Mouse (Mus musculus) lung, embryonic 16.5 days (tissue): ENCODE data around the gene Cldn10. TPM values are rescaled to one million over a fixed set of nuclear protein-coding genes. Genes with fewer than 3 reads are reported as not detected.

Experiments
- ATAC-seq: fragments of 200-750 bp; cut with Nextera tagmentation; 2 replicates; pipeline ENCODE4 v1.8.0; 2017; ENCODE audit warnings: low read depth, mild to moderate bottlenecking, moderate library complexity
- H3K27ac ChIP-seq: fragments of 300-500 bp; sonication (generic); 2 replicates; pipeline ENCODE4 v1.5.1; 2014; ENCODE audit warnings: mild to moderate bottlenecking, control low read depth, low read length
- H3K27me3 ChIP-seq: fragments of 300-500 bp; sonication (generic); 2 replicates; pipeline ENCODE4 v1.6.1; 2014; ENCODE audit warnings: low read depth, low read length, mixed read lengths; ENCODE audit not compliant: control insufficient read depth, insufficient read depth
- H3K36me3 ChIP-seq: fragments of 300-500 bp; sonication (generic); 2 replicates; pipeline ENCODE4 v1.6.1; 2014; ENCODE audit warnings: low read length; ENCODE audit not compliant: control insufficient read depth, insufficient read depth
- H3K4me1 ChIP-seq: fragments of 300-500 bp; sonication (generic); replicated peaks from 2 replicates; pipeline ENCODE4 v1.6.1; 2014; ENCODE audit warnings: low read length, mixed read lengths; ENCODE audit not compliant: control insufficient read depth, insufficient read depth
- H3K4me2 ChIP-seq: fragments of 300-500 bp; sonication (generic); 2 replicates; pipeline ENCODE4 v1.6.1; 2014; ENCODE audit warnings: low read depth, low read length, control low read depth
- H3K4me3 ChIP-seq: fragments of 300-500 bp; sonication (generic); 2 replicates; pipeline ENCODE4 v1.5.1; 2014; ENCODE audit warnings: mild to moderate bottlenecking, low read length, control low read depth
- H3K9ac ChIP-seq: fragments of 300-500 bp; sonication (generic); 2 replicates; pipeline ENCODE4 v1.6.1; 2014; ENCODE audit warnings: low read length, control low read depth
- H3K9me3 ChIP-seq: fragments of 300-500 bp; sonication (generic); 2 replicates; pipeline ENCODE4 v1.6.1; 2016; ENCODE audit warnings: low read length; ENCODE audit not compliant: control insufficient read depth
- WGBS: fragments of 180-500 bp; shearing (Covaris S2); extraction: QIAGEN DNeasy Blood & Tissue Kit; methylation state at CpG from one replicate; pipeline ENCODE4 v1.1.7; 2014; 5-methylcytosine and 5-hydroxymethylcytosine counted together
- polyA plus RNA-seq: library from polyadenylated mRNA; unstranded; fragments of >200 nt; fragmentation: Nextera tagmentation; extraction: Ambion mirVana; gene quantifications from 2 replicates; pipeline ENCODE4 v1.2.1, GENCODE M21; 2015

Cldn10 gene
- polyA plus RNA-seq, 1 experiment from 2014 or later = 83.5 TPM

DNA sequence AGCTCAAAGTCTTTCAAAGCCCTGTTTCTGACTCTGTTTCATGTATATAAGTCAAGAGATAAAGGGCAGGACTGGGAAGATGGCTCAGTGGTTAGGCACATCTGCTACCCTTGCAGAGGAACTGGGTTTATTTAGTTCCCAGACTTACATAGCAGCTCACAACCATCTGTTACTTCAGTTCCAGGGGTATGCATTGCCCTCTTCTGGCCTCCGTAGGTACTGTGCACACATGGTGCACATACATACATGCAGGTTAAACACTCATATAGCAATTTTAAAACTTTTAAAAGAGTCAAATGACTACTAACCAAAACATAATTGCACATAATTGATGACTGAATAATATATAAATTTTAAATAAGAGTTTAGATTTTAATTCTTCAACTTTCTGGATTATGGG lies 113.2 kb downstream of the Cldn10 start:
- Histone ChIP-seq H3K36me3 (peaks cover 9% of the 10 kb centered on the region), H3K4me2 (no peak overlapping the region), H3K9ac (no peak overlapping the region), H3K4me1 (no peaks in the 10 kb centered on the region), H3K9me3 (0 out of 2 replicates have a peak, but pooled peaks cover 3% of the 10 kb centered on the region), H3K4me3 (no peak overlapping the region), H3K27ac (no peak overlapping the region), H3K27me3 (no peaks in the 10 kb centered on the region)
- WGBS = 92% methylated on average over 1 of the region's 1 CpGs
- ATAC-seq = no peak

DNA sequence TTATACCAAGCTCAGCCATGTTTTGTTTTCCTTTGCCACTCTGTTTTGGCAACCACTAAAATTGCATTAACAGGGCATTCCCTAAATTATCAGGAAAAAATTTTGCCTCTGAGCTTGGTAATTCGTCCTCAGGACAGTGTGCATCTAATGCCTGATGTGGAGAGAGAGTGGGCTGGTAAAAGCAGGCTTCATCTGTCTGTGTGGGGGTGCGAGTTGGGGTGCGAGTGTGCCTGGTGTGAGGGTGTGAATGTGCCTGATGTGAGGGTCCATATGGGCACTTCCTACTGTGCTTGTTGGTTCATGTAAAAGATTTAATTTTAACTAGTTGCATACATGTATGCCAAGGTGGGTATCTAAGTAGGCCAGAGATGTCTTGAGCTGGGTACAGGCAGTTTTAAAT lies 115.7 kb downstream of the Cldn10 start:
- peaks cover 5% of the 10 kb centered on the region; the same call in 1 of the 2 replicates for H3K4me1 ChIP-seq
- H3K27ac ChIP-seq = no peak overlapping the region
- H3K9me3 ChIP-seq = 0 out of 2 replicates have a peak, but pooled peaks cover 3% of the 10 kb centered on the region
- H3K9ac ChIP-seq = no peak overlapping the region
- H3K36me3 ChIP-seq = peaks cover 12% of the 10 kb centered on the region
- WGBS = 84% methylated on average over 3 of the region's 3 CpGs
- no peak overlapping the region for H3K4me3 ChIP-seq
- no peak overlapping the region for H3K4me2 ChIP-seq
- H3K27me3 ChIP-seq = no peaks in the 10 kb centered on the region
- ATAC-seq = no peak

DNA sequence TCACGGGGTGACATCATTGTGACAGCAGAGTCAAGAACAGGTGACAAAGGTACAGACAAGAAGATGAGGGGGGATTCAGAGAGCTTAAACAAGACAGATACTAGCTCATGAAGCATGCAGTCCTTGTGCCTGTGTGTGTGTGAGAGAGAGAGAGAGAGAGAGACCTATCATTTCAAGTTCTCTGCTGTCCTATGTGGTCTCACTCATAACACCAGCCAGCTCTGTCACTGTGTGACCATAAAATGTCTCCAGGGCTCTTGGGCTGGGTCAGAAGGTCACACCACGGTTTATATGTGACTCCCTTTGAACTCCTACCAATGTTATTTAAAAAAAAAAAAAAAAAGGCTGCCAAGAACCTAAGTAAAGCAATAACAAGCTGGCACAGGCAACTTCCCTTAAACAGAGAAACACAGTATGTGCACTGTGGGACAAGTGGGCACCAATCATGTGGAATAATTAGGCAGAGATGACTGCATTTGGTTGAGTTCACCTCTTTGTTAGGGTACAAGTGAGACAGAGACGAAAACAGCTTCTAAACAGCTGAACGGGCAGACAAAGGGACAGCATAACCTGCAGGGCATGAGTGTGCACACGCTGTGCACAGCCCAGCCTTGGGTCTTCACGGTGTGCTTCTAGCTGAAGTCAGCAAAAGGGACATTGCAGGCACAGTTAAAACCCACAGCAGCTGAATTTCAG lies 116.3 kb downstream of the Cldn10 start:
- Histone ChIP-seq H3K4me2 (no peak overlapping the region), H3K9me3 (0 out of 2 replicates have a peak, but pooled peaks cover 3% of the 10 kb centered on the region), H3K27me3 (no peaks in the 10 kb centered on the region), H3K4me1 (peaks cover 5% of the 10 kb centered on the region; the same call in 1 of the 2 replicates), H3K9ac (no peak overlapping the region), H3K36me3 (peaks cover 14% of the 10 kb centered on the region), H3K4me3 (no peak overlapping the region), H3K27ac (no peak overlapping the region)
- ATAC-seq = no peak
- 60% methylated on average over 6 of the region's 6 CpGs for WGBS

DNA sequence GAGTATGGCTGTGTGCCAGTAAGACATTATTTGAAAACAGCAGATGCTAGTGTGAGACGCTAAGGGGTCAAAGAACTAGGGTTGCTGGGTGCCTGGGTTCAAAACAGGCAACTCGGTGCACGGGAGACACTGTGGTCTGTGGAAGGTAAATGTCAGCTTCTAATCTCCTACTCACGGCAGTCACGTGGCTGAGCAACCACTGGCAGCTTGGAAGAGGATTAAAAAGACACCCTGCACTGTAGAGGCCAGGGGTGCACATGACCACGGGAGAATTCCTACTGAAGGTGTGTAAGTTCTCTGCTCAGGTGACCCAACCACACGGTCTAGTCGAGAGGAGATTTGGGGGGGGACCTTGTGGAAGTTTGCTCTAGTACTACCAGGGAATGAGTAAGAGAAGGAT lies 119.9 kb downstream of the Cldn10 start:
- Histone ChIP-seq H3K36me3 (peaks cover 9% of the 10 kb centered on the region), H3K9ac (no peak overlapping the region), H3K27me3 (no peaks in the 10 kb centered on the region), H3K4me3 (no peak overlapping the region), H3K9me3 (no peaks in the 10 kb centered on the region), H3K27ac (no peak overlapping the region), H3K4me2 (no peak overlapping the region), H3K4me1 (peaks cover 16% of the 10 kb centered on the region)
- WGBS = 53% methylated on average over 8 of the region's 8 CpGs
- ATAC-seq = no peak

DNA sequence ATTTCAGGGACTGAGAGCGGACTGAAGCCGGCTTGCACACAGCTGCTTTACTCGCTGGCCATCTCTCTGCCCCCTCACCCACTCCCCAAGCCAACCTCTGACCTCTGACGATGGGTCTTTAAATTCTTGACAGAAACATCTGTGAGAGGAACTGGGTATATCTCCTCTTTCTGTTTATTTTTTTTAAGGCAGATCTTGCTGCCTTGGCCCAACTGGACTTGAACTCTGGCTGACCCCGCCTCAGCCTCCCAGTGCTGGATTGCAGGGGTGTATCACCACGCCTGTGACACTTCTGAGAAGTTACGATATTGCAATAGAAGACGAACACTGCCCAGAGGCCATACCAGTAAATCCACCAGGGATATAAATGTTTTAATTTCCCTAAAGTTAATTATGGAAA lies 122.2 kb downstream of the Cldn10 start:
- Histone ChIP-seq H3K4me3 (no peak overlapping the region), H3K9me3 (no peaks in the 10 kb centered on the region), H3K27ac (peak overlapping the region; percentile 76), H3K27me3 (no peaks in the 10 kb centered on the region), H3K36me3 (peaks cover 9% of the 10 kb centered on the region), H3K4me2 (0 out of 2 replicates have a peak overlapping the region, but pooled peaks have one; percentile 53), H3K9ac (no peak overlapping the region), H3K4me1 (peaks cover 16% of the 10 kb centered on the region)
- ATAC-seq = peak; percentile 76
- 44% methylated on average over 8 of the region's 8 CpGs for WGBS

DNA sequence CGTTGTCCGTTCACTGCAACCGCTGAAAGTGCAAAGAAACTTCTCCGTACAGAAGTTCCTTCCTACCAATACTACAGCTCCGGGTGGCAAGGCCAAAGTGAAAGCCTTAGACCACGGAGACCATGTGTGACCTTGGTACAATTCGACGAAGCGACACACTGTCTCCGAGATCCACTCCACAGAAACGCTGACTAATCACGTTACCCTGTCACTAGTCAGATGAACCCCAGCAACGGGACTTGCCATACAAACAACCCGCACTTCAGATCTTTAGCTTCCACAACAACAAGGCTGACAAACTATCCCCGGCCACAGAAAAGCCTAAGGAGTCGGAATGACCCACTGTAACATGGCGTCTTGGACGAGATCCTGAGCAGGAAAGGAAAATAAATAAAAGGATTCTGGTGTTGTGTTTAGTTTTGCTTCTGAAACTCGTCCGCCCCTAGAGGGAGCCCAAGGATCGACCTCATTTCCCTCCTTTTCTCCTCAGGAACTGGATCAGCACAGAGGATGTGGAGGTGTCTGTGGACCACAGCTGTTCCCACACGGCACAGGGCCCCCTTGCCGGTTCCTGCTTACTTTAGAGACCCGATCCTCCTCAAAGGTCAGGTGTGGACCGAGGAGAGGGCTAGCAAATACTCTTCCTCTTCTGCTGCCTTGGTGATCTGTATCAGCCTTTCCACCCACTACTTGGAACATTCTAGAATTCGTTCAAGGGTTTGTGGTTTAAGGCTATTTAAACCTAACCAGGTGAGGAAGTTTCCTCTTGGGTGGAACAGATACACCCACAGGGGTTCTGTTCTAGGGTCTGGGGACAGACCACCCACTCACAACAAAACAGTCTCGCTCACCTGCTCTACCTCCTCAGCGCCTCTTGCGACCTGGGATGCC lies 122.9 kb downstream of the Cldn10 start:
- WGBS = 33% methylated on average over 29 of the region's 29 CpGs
- Histone ChIP-seq H3K9me3 (no peaks in the 10 kb centered on the region), H3K36me3 (peaks cover 9% of the 10 kb centered on the region), H3K4me1 (peaks cover 16% of the 10 kb centered on the region), H3K4me2 (peak overlapping the region; percentile 53), H3K9ac (peak overlapping the region; percentile 49; the same call in 1 of the 2 replicates), H3K4me3 (peak overlapping the region; percentile 33), H3K27ac (peak overlapping the region; percentile 76), H3K27me3 (no peaks in the 10 kb centered on the region)
- peak; percentile 75 for ATAC-seq

DNA sequence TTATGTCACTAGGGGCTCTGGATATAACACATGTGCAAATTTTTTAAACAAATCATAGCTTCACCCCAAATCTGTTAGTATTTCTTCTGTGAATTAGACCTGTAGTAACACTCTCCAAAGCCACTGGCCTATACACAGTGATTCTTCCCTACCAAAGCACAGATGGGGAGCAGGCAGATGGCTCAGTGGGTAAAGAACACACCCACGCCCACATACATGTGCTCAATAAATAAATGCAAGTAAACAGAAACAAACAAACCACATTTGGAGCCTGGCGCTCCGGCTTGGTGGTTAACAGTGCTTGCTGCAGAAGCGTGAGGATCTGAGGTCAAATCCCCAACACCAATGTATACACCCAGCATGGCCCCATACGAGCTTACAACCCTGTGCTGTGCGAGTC lies 123.8 kb downstream of the Cldn10 start:
- Histone ChIP-seq H3K4me3 (no peak overlapping the region), H3K27ac (no peak overlapping the region), H3K36me3 (peaks cover 7% of the 10 kb centered on the region), H3K27me3 (no peaks in the 10 kb centered on the region), H3K9me3 (no peaks in the 10 kb centered on the region), H3K4me1 (peaks cover 16% of the 10 kb centered on the region), H3K4me2 (no peak overlapping the region), H3K9ac (no peak overlapping the region)
- 85% methylated on average over 6 of the region's 6 CpGs for WGBS
- ATAC-seq = no peak

DNA sequence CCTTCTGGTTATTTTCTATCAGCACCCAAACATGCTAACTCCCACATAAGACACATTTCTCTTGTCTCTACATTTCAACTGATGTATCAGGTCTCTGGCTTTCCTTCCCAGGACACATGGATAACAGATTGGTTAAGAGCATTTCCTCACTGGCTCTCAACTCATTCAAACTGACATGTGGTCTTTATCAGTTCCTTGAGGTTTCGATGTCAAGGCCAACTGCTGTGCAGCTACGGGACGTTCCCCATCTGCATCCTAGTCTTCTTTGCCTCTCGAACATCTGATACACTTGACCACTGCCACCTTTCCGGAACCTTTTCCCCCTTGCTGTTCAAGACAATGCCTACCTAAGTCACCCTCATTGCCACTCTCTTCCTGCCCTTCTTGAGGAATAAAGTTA lies 125.9 kb downstream of the Cldn10 start:
- H3K4me1 ChIP-seq = peaks cover 11% of the 10 kb centered on the region
- no peak overlapping the region for H3K4me3 ChIP-seq
- H3K9me3 ChIP-seq = no peaks in the 10 kb centered on the region
- ATAC-seq = no peak
- no peaks in the 10 kb centered on the region for H3K27me3 ChIP-seq
- H3K4me2 ChIP-seq = no peak overlapping the region
- peaks cover 6% of the 10 kb centered on the region for H3K36me3 ChIP-seq
- 54% methylated on average over 5 of the region's 5 CpGs for WGBS
- no peak overlapping the region for H3K9ac ChIP-seq
- H3K27ac ChIP-seq = no peak overlapping the region

DNA sequence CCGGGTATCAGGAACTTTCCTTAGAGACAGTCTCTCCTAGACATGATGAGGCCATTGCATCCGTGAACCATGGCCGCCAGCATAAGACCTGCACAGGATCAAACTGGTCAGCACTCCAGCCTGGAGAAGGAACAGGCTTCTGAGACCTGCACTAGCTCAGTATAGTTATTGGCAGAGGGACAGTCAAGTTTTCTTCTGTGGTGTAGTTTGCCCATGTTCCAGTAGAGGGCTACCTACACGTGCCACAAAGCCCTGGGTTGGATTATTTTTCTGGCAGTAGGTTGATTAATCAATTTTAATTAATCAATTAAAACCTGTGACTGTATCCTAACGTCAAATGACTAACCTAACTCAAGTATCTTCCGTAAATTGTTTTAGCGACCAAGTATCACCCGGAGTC lies 131.3 kb downstream of the Cldn10 start:
- Histone ChIP-seq H3K4me3 (no peak overlapping the region), H3K9me3 (no peaks in the 10 kb centered on the region), H3K27ac (no peak overlapping the region), H3K36me3 (no peaks in the 10 kb centered on the region), H3K27me3 (no peaks in the 10 kb centered on the region), H3K4me1 (peaks cover 19% of the 10 kb centered on the region), H3K4me2 (no peak overlapping the region), H3K9ac (no peak overlapping the region)
- no peak for ATAC-seq
- 65% methylated on average over 8 of the region's 8 CpGs for WGBS
